Mouse (Mus musculus) CH12.LX (cell line): ENCODE measurements around the gene Hsd17b14.

Experiments used
- CTCF ChIP-seq, 2 experiments: IDR thresholded peaks in 1 of 2; conservative IDR thresholded peaks in 1 of 2; 2 replicates each; pipeline ENCODE4 v1.5.1; 2011 to 2012; ENCODE audit warnings: low read depth in 2 of 2, low read length in 2 of 2, improper control_type of control experiment in 1 of 2, inconsistent platforms in 1 of 2, mild to moderate bottlenecking in 1 of 2, moderate library complexity in 1 of 2
- E2F4 ChIP-seq: IDR thresholded peaks from 2 replicates; pipeline ENCODE4 v1.6.1; 2011; ENCODE audit warnings: low read depth, low read length, improper control_type of control experiment; ENCODE audit not compliant: insufficient replicate concordance
- EP300 ChIP-seq: IDR thresholded peaks from 2 replicates; pipeline ENCODE4 v1.6.1; 2011; ENCODE audit warnings: low read length, improper control_type of control experiment
- MAX ChIP-seq: IDR thresholded peaks from 2 replicates; pipeline ENCODE4 v1.6.1; 2011; ENCODE audit warnings: low read length, improper control_type of control experiment
- MEF2A ChIP-seq: IDR thresholded peaks from 2 replicates; pipeline ENCODE4 v1.6.1; 2014; ENCODE audit warnings: low read depth, mild to moderate bottlenecking, inconsistent platforms, low read length, improper control_type of control experiment, borderline replicate concordance
- NELFE ChIP-seq: IDR thresholded peaks from 2 replicates; pipeline ENCODE4 v1.6.1; 2011; ENCODE audit warnings: low read depth, low read length, improper control_type of control experiment
- NRF1 ChIP-seq: IDR thresholded peaks from 2 replicates; pipeline ENCODE4 v1.6.1; 2014; ENCODE audit warnings: low read depth, mild to moderate bottlenecking, inconsistent platforms, low read length, improper control_type of control experiment, moderate library complexity
- POLR2A ChIP-seq: IDR thresholded peaks from 2 replicates; pipeline ENCODE4 v1.6.1; 2011; ENCODE audit warnings: low read depth, mild to moderate bottlenecking, improper control_type of control experiment, low read length
- RAD21 ChIP-seq: IDR thresholded peaks from 2 replicates; pipeline ENCODE4 v1.6.1; 2011; ENCODE audit warnings: low read depth, mild to moderate bottlenecking, low read length, improper control_type of control experiment, moderate library complexity
- SIN3A ChIP-seq: IDR thresholded peaks from 2 replicates; pipeline ENCODE4 v1.6.1; 2012; ENCODE audit warnings: low read length, improper control_type of control experiment, inconsistent platforms
- TBP ChIP-seq: conservative IDR thresholded peaks from 2 replicates; pipeline ENCODE4 v1.6.1; 2011; ENCODE audit warnings: low read depth, low read length, improper control_type of control experiment
- ZNF384 ChIP-seq: IDR thresholded peaks from 2 replicates; pipeline ENCODE4 v1.6.1; 2012; ENCODE audit warnings: low read depth, low read length, improper control_type of control experiment, inconsistent platforms

- TF ChIP-seq TBP (no peak), CTCF (conservative IDR thresholded peaks at IDR 0.05 in 1 of 2, IDR thresholded peaks at IDR 0.05 in 1 of 2; ENCODE audit: low read depth in 2 of 2, low read length in 2 of 2) (no peak), NELFE (no peak), MEF2A (no peak), NRF1 (no peak), POLR2A (no peak), RAD21 (no peak), ZNF384 (no peak), SIN3A (no peak), MAX (no peak), E2F4 (no peak), EP300 (no peak)
Observed at GRCm38 (mm10) chr7:45519345-45520120, 35.2 kb upstream of the Hsd17b14 start.
